Mouse (Mus musculus) adrenal gland, adult 18-20 months (tissue): ENCODE results near the gene Pusl1. TPM values are rescaled to one million over a fixed set of nuclear protein-coding genes. Genes with fewer than 3 reads are reported as not detected.
A peak's percentile ranks its signal among the peaks of the same experiment; 100 is the strongest.

Experiments used
- DNase-seq, 2 experiments: peaks; one replicate each; pipeline ENCODE4 v3.0.0; 2021 to 2022; ENCODE audit warnings: low spot score in 2 of 2
- total RNA-seq, 2 experiments: library from RNA; stranded (reverse); gene quantifications; 1 replicate in 1 of 2; 2 replicates in 1 of 2; pipeline ENCODE4 v1.2.3; 2021

The Pusl1 gene
- total RNA-seq, 2 experiments from 2014 or later: 28.1 to 32.8 TPM

GRCm38 (mm10) chr4:155888181-155888580, 3.4 kb downstream of the Pusl1 start:
- peak in 1 of 2 experiments; percentile 16 for DNase-seq

- no peak for DNase-seq
Observed at GRCm38 (mm10) chr4:155887674-155888073, 3.9 kb downstream of the Pusl1 start.

GRCm38 (mm10) chr4:155886330-155886729, 5.3 kb downstream of the Pusl1 start:
- no peak for DNase-seq

GRCm38 (mm10) chr4:155883587-155883986, 8.0 kb downstream of the Pusl1 start:
- no peak for DNase-seq

GRCm38 (mm10) chr4:155871404-155871803, 20.2 kb downstream of the Pusl1 start:
- peak in 1 of 2 experiments; percentile 17 for DNase-seq

DNA sequence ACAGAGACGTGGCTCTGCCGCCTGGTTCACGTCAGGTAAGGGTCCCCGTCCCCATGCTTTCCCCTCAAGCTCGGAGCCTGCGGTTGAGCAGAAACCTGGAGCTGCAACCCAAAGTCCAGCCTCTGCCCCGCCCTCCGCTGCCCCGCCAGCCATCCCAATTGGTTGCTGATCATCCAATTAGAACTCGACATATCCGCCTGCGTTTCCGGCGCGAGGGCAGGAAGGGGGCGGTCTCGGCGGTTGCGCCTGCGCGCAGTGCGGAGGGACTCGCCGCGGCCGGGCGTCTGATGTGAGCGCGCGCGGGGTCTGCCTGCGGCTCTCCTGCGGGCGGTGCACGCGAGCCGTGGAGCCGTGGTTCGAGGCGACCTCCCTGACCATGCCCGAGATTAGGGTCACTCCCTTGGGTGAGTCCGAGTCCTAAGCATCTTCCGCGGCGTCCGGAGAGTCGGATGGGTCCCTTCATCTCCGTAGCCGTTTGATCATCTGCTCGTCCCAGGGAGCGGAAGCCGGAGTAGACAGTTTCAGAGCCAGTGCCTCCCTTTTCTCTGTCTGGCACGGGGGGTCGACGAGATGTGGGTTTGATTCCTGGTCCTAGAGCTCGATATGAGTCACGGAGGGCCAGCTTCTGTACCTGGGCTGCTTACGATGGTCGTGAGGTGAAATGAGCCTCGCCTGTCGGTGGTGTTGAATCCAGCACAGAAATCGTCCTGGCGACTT, 22.1 kb downstream of the Pusl1 start, which contains the start of the genes Cptp and Ints11:
Gene Cptp, minus strand, starts transcription at position 124 of the 717 bp plus-strand sequence.
Gene Ints11, plus strand, starts transcription at position 230 of the 717 bp plus-strand sequence.
- peak; percentile 95 for DNase-seq

DNA sequence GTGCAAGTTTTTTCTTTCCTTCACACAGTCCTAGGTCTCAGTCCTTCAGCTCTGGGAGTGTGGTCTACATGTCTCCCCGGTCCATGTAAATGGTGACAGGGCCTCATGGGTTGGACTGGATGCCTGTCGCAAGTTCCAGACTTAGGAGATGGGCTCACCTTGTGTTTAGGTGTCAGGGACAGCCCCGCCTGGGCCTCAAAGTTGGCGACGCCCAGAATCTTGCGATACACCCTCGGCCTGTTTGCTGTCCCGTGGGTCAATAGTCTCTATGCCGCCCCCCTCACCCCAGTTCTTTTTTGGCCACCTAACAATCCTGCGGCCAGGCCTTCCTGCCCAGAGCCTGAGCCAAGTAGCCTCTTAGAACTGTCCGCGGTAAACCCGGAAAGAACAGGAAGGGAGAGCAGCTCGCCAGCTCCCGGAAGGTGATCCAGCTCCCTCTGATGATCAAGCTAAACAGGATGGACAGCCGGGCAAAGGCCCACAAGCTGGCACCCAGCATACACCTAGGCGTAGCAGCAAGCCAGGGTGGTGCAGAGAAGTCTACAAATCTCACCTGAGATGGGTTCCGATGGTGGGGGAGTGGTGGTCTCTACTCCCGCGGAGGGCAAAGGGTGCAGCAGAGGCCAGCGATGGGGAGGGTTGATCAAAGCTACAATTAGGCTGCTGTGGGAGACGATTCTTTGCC, 22.8 kb downstream of the Pusl1 start:
- DNase-seq: peak in 1 of 2 experiments; percentile 27

DNA sequence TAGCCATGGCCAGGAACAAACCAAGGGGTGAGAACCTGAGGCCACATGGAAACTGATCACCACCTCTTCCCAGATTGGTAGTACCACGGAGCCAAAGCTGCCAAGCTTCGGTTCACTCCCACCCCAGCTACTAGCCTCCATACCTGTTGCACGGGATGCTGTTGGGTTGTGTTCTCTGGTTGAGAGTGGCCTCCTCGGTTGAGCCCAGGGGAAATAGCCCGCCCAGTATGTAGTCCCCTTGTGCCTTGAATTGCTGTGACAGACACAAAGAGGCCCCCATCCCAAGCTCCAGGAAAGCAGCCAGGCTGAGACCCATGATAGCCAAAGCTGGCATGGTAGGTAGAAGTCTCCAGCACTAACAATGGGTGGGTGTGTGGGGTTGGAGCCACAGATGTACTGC, 28.6 kb downstream of the Pusl1 start, which contains the start of gene Tas1r3:
Gene Tas1r3, minus strand, starts transcription at position 362 of the 400 bp plus-strand sequence.
- no peak for DNase-seq

DNA sequence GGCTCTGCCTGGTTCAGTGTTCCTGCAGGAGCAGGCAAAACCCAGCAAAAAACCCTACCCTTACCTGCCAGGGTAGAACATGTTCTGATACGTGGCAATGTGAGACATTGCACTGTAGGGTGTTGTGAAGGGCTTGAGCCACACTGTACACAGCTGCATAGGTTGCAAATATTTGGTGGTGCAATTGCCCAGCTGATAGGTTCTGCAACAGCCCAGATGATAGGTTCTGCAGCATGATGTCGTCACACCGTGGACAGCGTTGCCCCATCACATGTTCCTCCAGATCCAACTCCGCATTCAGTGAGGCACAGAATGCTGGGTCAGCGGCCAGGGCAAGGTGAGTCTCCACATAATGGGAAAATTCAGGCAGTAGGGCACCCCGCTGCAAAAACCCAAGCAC, 29.8 kb downstream of the Pusl1 start:
- no peak for DNase-seq

DNA sequence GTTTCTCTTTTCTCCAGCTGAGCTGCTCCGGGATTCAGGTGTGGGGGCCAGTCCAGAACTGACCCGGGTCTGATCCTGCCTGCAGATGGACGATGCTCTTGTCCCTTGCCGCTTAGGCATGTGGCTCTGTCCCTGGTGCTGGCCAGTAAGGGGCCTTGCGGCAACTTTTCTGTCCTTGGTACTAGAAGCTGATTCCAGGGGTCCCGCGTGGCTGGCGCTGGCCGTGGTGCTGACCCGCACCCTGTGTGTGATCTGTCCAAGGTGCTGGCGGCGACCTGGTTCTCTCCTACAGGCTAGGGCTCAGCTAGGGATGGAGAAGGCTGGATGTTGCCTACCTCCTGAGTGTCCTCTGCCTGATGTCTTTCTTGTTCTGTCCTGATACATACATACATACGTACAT, 32.3 kb downstream of the Pusl1 start:
- DNase-seq: peak in 1 of 2 experiments; percentile 36

DNA sequence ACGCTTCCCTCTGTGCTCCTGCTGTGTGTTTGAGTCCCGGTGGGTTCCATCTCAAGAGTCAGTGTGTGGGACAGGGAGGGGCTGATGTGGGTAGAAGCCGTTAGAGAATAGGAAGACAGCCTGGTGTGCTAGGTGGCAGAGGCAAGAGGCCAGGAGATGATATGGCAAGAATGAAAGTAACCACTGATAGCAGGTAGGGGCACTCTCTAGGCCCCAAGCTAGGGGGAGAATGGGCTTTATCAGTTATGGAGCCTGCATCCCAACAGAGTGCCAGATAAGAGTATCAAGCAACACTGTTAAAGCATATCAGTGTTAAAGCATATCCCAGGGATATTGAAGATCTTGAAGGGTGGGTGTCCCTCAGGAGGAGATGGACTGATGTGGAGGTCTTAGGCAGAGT, 34.7 kb downstream of the Pusl1 start:
- no peak for DNase-seq

DNA sequence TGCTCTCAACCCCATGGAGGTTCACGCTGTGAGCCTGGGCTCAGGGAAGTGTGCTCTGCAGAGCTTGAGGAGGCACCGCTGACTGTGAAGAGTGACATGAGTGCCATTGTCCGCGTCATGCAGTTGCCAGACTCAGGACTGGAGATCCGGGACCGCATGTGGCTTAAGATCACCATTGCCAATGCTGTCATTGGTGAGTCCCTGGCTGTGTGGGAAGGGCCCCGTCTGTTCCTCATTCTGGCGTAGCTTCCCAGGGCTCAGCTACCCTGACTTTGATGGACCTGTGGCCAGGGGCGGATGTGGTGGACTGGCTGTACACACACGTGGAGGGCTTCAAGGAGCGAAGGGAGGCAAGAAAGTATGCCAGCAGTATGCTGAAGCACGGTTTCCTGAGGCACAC, 35.5 kb downstream of the Pusl1 start:
- DNase-seq: no peak

- no peak for DNase-seq
Observed at GRCm38 (mm10) chr4:155854991-155855390, 36.6 kb downstream of the Pusl1 start.

DNA sequence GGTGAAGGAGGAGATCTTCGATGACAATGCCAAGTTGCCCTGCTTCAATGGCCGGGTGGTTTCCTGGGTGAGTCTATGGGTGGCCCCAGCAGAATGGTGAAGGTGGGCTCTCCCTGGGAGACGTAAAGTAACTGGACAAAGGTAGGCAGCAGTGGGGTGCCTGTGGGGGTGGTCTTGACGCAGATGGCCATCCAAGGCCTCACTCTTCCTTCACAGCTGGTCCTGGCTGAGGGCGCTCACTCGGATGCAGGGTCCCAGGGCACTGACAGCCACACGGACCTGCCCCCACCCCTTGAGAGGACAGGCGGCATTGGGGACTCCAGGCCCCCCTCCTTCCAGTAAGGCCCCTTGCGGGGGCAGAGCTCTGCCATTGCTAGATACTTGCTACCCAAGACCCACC, 38.2 kb downstream of the Pusl1 start:
- DNase-seq: no peak

GRCm38 (mm10) chr4:155851951-155852411, 39.6 kb downstream of the Pusl1 start:
- no peak for DNase-seq

DNA sequence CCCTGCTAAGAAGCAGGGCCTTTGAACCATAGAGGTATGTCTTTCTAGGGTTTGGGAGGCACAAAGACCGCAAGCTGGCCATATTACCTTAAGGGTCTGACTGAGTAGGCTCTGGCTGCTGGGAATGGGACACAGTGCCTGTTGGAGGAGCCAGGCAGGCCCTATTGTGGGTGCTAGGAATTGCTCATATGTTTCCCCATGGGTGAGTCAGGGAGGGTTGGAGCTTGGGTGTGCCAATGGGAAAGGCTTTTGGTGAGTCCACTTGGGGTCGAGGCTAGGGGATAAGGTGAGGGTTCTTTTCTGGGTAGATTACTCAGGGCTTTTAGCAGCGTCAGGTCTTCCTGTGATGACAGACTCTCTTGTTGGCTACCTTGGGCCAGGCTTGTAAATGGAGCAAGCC, 40.2 kb downstream of the Pusl1 start:
- DNase-seq: no peak

DNA sequence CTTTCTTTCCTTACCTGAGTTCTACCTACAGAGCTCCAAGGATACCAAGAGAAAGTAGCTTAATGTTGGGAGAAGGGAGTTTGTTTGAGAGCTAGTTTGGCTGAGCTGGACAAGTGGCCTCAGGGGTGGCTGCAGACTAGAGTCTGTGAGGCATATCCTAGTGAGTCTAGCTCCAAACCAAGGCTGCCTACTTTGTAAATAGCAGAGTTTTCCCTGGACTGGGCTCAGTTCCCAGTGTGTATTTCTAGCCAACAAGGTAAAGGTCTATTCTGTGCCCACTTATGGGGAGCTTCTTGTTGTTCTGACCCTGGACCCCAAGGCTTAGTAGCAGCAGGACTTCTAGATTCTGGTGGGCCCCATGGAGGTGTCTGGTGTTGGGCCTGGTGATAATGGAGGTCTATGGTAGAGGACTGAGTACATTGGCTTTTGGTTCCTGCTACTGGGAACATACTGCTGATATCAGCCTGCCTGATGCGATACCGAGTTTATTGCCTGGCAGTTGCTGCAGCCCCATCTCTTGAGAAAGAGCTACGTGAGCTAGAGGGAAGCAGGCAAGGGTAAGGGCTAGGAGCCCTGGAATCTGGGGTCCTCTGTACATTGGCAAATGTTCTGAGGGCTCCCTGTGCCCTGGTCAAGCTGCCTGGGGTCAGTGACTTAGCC, 41.7 kb downstream of the Pusl1 start:
- no peak for DNase-seq

GRCm38 (mm10) chr4:155849391-155849790, 42.2 kb downstream of the Pusl1 start:
- no peak for DNase-seq

- no peak for DNase-seq
Observed at GRCm38 (mm10) chr4:155848434-155849095, 43.0 kb downstream of the Pusl1 start.

DNA sequence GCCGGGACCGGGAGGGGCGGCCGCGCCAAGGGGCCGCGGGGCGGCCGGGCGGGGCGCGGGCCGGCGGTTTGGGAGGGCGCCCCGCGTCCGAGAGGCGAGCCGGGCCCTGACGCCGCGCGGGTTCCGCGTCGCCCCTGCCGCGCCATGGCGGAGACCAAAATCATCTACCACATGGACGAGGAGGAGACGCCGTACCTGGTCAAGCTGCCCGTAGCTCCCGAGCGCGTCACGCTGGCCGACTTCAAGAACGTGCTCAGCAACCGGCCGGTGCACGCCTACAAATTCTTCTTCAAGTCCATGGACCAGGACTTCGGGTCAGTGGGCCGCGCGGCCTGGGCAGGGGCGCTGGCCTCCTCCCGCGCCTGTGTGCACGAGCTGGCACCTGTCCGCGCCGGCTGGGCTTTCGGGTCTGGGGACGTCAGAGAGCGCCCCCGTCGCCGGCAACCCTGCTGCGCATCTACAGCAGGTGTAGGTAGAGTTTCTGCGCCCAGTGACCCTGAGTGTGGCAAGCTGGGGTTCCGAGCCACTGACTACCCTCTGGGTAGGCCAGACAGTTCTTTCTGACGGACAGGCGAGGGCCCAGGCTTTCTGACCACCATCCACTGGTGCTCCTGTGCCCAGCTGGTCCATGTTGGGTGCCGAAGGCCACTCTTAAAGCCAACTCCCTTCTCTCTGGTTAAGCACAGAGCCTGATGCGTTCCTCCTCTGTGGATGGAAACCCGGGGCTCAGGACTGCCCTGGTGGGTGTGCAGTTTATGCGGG, 43.8 kb downstream of the Pusl1 start:
- DNase-seq: peak in 1 of 2 experiments; percentile 46
